Mouse (Mus musculus): ENCODE measurements around the gene Aatk. TPM values are rescaled to one million over a fixed set of nuclear protein-coding genes. Genes with fewer than 3 reads are reported as not detected.

Gene Aatk
- polyA plus RNA-seq, 1 experiment from 2014 or later = 0.21 TPM

MicroRNAs encoded within 50 kb of the gene (microRNA counts, 519-probe panel; counts per million panel counts)
- microRNA mmu-miR-338-3p = 473 counts per million, percentile 71 among the panel's probes with 10 or more counts
- microRNA mmu-miR-338-5p = 473 counts per million, percentile 71 among the panel's probes with 10 or more counts

Small RNA genes within 50 kb of the gene (microRNA-seq; reads per million reads assigned to microRNA genes)
- gene Gm25948 (ENCODE audit: borderline number of aligned reads) (not detected), gene Mir3065 (ENCODE audit: borderline number of aligned reads) (not detected), gene Mir338 (ENCODE audit: borderline number of aligned reads) (not detected)

Other genes with a start within 250 kb of the Aatk start
- gene Chmp6, start 133.7 kb downstream of the Aatk start, polyA plus RNA-seq (2015; fragmentation: Nextera tagmentation; extraction: Ambion mirVana) = 81.4 and 86.0 TPM in 2 replicates
- 25.1 and 26.3 TPM in 2 replicates for gene Baiap2, start 104.4 kb downstream of the Aatk start, polyA plus RNA-seq (2015; fragmentation: Nextera tagmentation; extraction: Ambion mirVana)
- gene Cep131, start 39.7 kb upstream of the Aatk start, polyA plus RNA-seq (2015; fragmentation: Nextera tagmentation; extraction: Ambion mirVana) = 9.5 and 11.2 TPM in 2 replicates
- 12.3 and 13.2 TPM in 2 replicates for gene Tepsin, start 51.6 kb upstream of the Aatk start, polyA plus RNA-seq (2015; fragmentation: Nextera tagmentation; extraction: Ambion mirVana)
- 112 and 121 TPM in 2 replicates for gene Ndufaf8, start 51.8 kb upstream of the Aatk start, polyA plus RNA-seq (2015; fragmentation: Nextera tagmentation; extraction: Ambion mirVana)
- gene Slc38a10, start 104.2 kb upstream of the Aatk start, polyA plus RNA-seq (2015; fragmentation: Nextera tagmentation; extraction: Ambion mirVana) = 58.9 and 60.9 TPM in 2 replicates
- gene Bahcc1, start 185.8 kb upstream of the Aatk start, polyA plus RNA-seq (2015; fragmentation: Nextera tagmentation; extraction: Ambion mirVana) = 3.3 and 4.6 TPM in 2 replicates

Data from thymus, postnatal 0 days (tissue).